In the genomic region with DNA sequence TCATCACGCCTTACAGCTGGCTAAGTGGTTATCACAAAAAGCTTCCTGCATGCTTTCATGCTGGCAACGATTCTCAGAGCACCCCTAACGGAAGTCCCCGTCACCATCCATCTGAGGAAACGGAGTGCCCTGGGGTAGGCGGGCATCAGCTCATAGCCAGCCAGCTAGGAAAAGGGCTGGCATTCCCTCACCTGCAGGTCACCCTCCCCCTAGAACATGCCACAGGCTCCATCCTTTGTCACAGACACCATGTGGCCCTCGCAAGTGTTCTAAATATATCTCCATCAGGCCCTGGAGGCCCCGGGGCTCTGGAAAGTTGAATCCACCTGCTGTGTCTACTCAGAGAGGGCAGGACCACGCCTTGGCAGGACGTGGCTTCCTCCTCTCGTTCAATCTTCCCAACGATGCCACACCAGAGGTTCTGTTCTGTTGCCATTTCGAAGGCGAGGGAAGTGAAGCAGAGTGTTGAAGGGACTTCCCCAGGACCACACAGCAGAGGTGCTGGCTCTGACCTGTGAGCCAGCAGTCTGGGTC, we compare ENCODE assay signal across 11 mouse cellular contexts. TPM values are rescaled to one million over a fixed set of nuclear protein-coding genes. Genes with fewer than 3 reads are reported as not detected.
DNase-seq lines count a peak whose midpoint lies in the region; ATAC-seq and TF ChIP-seq lines count a peak whose summit lies in the region.
"Had no signal": no experiment of that assay in that cellular context is flagged by ENCODE, and none has a peak within 500 bp of the region (broad histone marks: within the 10 kb centered on the region; RNA-seq: fewer than 3 reads in every experiment).

No protein-coding gene starts in this region.

- peak overlapping the region; percentile 46 for H3K9ac ChIP-seq in heart, embryonic 14.5 days (ENCODE audit: low read length)
- H3K9ac ChIP-seq: embryonic facial prominence, embryonic 12.5 days had no signal

- WGBS in heart, embryonic 14.5 days = 11% methylated on average over 14 of the region's 14 CpGs

- TF ChIP-seq POLR2A in myocyte (IDR thresholded peaks at IDR 0.05; ENCODE audit: insufficient read length, low read depth) = peak; percentile 40

- H3ac ChIP-seq in myocyte (ENCODE audit: control insufficient read depth, insufficient read length) = no peak overlapping the region

- no peak overlapping the region for H3K4me3 ChIP-seq in heart, embryonic 14.5 days (ENCODE audit: control insufficient read depth in 1 of 2, insufficient read depth in 1 of 2, low read depth in 1 of 2, low read length in 2 of 2)
- no peak overlapping the region for H3K4me3 ChIP-seq in myocyte
- H3K4me3 ChIP-seq: embryonic facial prominence, embryonic 12.5 days had no signal

- H3K36me3 ChIP-seq in heart, embryonic 14.5 days (ENCODE audit: control insufficient read depth, insufficient read depth, low read length) = peaks cover 5% of the 10 kb centered on the region; the same call in 1 of the 2 replicates
- no peaks in the 10 kb centered on the region for H3K36me3 ChIP-seq in myocyte (ENCODE audit: control insufficient read depth, insufficient read depth)
- H3K36me3 ChIP-seq: embryonic facial prominence, embryonic 12.5 days had no signal

- H3K27ac ChIP-seq in heart, embryonic 14.5 days (replicated peaks in 1 of 2; ENCODE audit: control insufficient read depth in 1 of 2, insufficient read depth in 1 of 2, low read depth in 2 of 2, low read length in 2 of 2) = peak overlapping the region; percentile 83 to 87
- H3K27ac ChIP-seq: embryonic facial prominence, embryonic 12.5 days had no signal

- H3K4me2 ChIP-seq in heart, embryonic 14.5 days (ENCODE audit: low read length) = peak overlapping the region; percentile 16
- peak overlapping the region; percentile 18 for H3K4me2 ChIP-seq in myocyte (ENCODE audit: low read depth)
- H3K4me2 ChIP-seq: embryonic facial prominence, embryonic 12.5 days had no signal

- H3K79me2 ChIP-seq in myocyte (ENCODE audit: control insufficient read depth, insufficient read depth) = peaks cover 65% of the 10 kb centered on the region

- H3K27me3 ChIP-seq in heart, embryonic 14.5 days (ENCODE audit: control insufficient read depth, insufficient read depth, low read length) = no peaks in the 10 kb centered on the region
- H3K27me3 ChIP-seq in myocyte (ENCODE audit: control insufficient read depth, insufficient read depth, insufficient read length) = no peaks in the 10 kb centered on the region
- H3K27me3 ChIP-seq: embryonic facial prominence, embryonic 12.5 days had no signal

- peak; percentile 13; the same call in 1 of the 2 replicates for ATAC-seq in heart, embryonic 14.5 days (ENCODE audit: insufficient number of reproducible peaks, insufficient read depth, low FRiP score, low read depth)
- ATAC-seq in erythroblast, adult 5-6 weeks (replicated peaks; ENCODE audit: low FRiP score, poor library complexity, severe bottlenecking) = no peak
- ATAC-seq: midbrain, embryonic 16.5 days had no signal

- H3K4me1 ChIP-seq in heart, embryonic 14.5 days (ENCODE audit: control insufficient read depth in 2 of 2, insufficient read depth in 2 of 2, low read length in 2 of 2) = peaks cover 78 to 97% of the 10 kb centered on the region in 2 experiments

- DNase-seq in heart, adult 11 months = peak; percentile 98
- DNase-seq in heart, postnatal 4 days = no peak
- DNase-seq in CD8-positive naive resting alpha-beta T cell, adult 2 months (ENCODE audit: low read depth in 2 of 2, low spot score in 2 of 2) = peak; percentile 18 to 36
- DNase-seq in frontal cortex, postnatal 36 days (ENCODE audit: low spot score in 2 of 2) = no peak
- DNase-seq in adrenal gland, postnatal 10 days = no peak
- DNase-seq: right cerebral cortex, adult 18-20 months had no signal

- no peaks in the 10 kb centered on the region for H3K9me3 ChIP-seq in heart, embryonic 14.5 days (ENCODE audit: control insufficient read depth, low read length)
- H3K9me3 ChIP-seq: embryonic facial prominence, embryonic 12.5 days had no signal

TF ChIP-seq in myocyte, 11 proteins besides CTCF, POLR2A, EP300 and RAD21:
- TF ChIP-seq E2F4 (IDR thresholded peaks at IDR 0.05; ENCODE audit: insufficient read depth) (no peak), MYOG (IDR thresholded peaks at IDR 0.05; ENCODE audit: control insufficient read depth in 1 of 3, insufficient read depth in 1 of 3, insufficient read length in 2 of 3, low read depth in 2 of 3) (peak in 1 of 3 experiments; percentile 67), SRF (IDR thresholded peaks at IDR 0.05; ENCODE audit: control insufficient read depth, insufficient read length, low read depth) (no peak), POLR2AphosphoS2 (IDR thresholded peaks at IDR 0.05; ENCODE audit: insufficient read length, low read depth) (peak; percentile 17), REST (IDR thresholded peaks at IDR 0.05; ENCODE audit: insufficient read depth, insufficient read length) (no peak), CEBPB (IDR thresholded peaks at IDR 0.05; ENCODE audit: insufficient read depth, poor library complexity, severe bottlenecking) (no peak), USF1 (IDR thresholded peaks at IDR 0.05; ENCODE audit: low read depth) (peak; percentile 36), TCF3 (IDR thresholded peaks at IDR 0.05; ENCODE audit: insufficient read length, low read depth) (no peak), MYOD1 (IDR thresholded peaks at IDR 0.05; ENCODE audit: control insufficient read depth in 1 of 3, insufficient read length in 2 of 3, low read depth in 2 of 3) (peak; percentile 60 to 89 (median 83)), MAX (IDR thresholded peaks at IDR 0.05; ENCODE audit: low read depth) (no peak), TCF12 (IDR thresholded peaks at IDR 0.05; ENCODE audit: insufficient read depth, poor library complexity, severe bottlenecking) (peak; percentile 33)
TF ChIP-seq in myocyte: peak in this region for 5.

RNA-seq across cellular contexts. Expression of gene Sh3pxd2a, which starts 15.5 kb away (rescaled TPM):
- total RNA-seq in heart, postnatal 4 days (2021) = 10 to 100 TPM; 91.0 to 95.1 TPM
- polyA plus RNA-seq in heart, embryonic 14.5 days (2014; fragmentation: Nextera tagmentation; extraction: Ambion mirVana) = 8.5 and 9.7 TPM in 2 replicates
- polyA plus RNA-seq in myocyte (2012; fragmentation: generic; extraction: Trizol) = 59.5 TPM
- total RNA-seq in erythroblast, adult 5-6 weeks (2015; ENCODE audit: low replicate concordance) = 0.19 and 1.5 TPM in 2 replicates
- 1.1 and 1.4 TPM in 2 replicates for total RNA-seq in erythroblast, adult 5-6 weeks (2017; ENCODE audit: low replicate concordance)
- 100 to 1,000 TPM; 138 to 164 TPM for total RNA-seq in adrenal gland, postnatal 10 days (2021)

Comparison
In these comparisons a context has a peak if more than half of its experiments do, and no peak if none do; other contexts are left out.
1. DNase-seq: peak in heart, adult 11 months (single experiment) and CD8-positive naive resting alpha-beta T cell, adult 2 months (2 of 2); none in heart, postnatal 4 days (single experiment), frontal cortex, postnatal 36 days (0 of 2) and adrenal gland, postnatal 10 days (single experiment).
2. RNA of gene Sh3pxd2a, which starts 15.5 kb away (total RNA-seq): 138 to 164 TPM in adrenal gland, postnatal 10 days and 91.0 to 95.1 TPM in heart, postnatal 4 days; 0.19 to 1.5 TPM in erythroblast, adult 5-6 weeks; every median in the first group is over 10 times any median in the second.